Mouse (Mus musculus): ENCODE measurements around the gene Flvcr2.

Gene Flvcr2

GRCm38 (mm10) chr12:85795551-85795950 lies 49.2 kb downstream of the Flvcr2 start:
- no peak for DNase-seq (ENCODE audit: low spot score)

- no peak for DNase-seq (ENCODE audit: low spot score)
Measured at GRCm38 (mm10) chr12:85800031-85800430, 53.7 kb downstream of the Flvcr2 start.

GRCm38 (mm10) chr12:85809726-85810125 lies 63.4 kb downstream of the Flvcr2 start:
- DNase-seq (ENCODE audit: low spot score) = no peak

GRCm38 (mm10) chr12:85810959-85811358 lies 64.6 kb downstream of the Flvcr2 start:
- no peak for DNase-seq (ENCODE audit: low spot score)

GRCm38 (mm10) chr12:85811676-85812075 lies 65.3 kb downstream of the Flvcr2 start:
- DNase-seq (ENCODE audit: low spot score) = no peak

GRCm38 (mm10) chr12:85813599-85813998 lies 67.3 kb downstream of the Flvcr2 start:
- peak; percentile 20 for DNase-seq (ENCODE audit: low spot score)

GRCm38 (mm10) chr12:85822051-85822450 lies 75.7 kb downstream of the Flvcr2 start:
- no peak for DNase-seq (ENCODE audit: low spot score)

- peak; percentile 93 for DNase-seq (ENCODE audit: low spot score)
Measured at GRCm38 (mm10) chr12:85824438-85825264, 78.3 kb downstream of the Flvcr2 start, which contains the start of the genes Erg28 and Ttll5. Erg28 (minus strand) TSS chr12:85824550. Ttll5 (plus strand) TSS chr12:85824659.

GRCm38 (mm10) chr12:85825361-85825760 lies 79.0 kb downstream of the Flvcr2 start:
- DNase-seq (ENCODE audit: low spot score) = no peak

GRCm38 (mm10) chr12:85825822-85826221 lies 79.5 kb downstream of the Flvcr2 start:
- no peak for DNase-seq (ENCODE audit: low spot score)

GRCm38 (mm10) chr12:85828856-85829255 lies 82.5 kb downstream of the Flvcr2 start:
- no peak for DNase-seq (ENCODE audit: low spot score)

- no peak for DNase-seq (ENCODE audit: low spot score)
Measured at GRCm38 (mm10) chr12:85829866-85830265, 83.5 kb downstream of the Flvcr2 start.

- no peak for DNase-seq (ENCODE audit: low spot score)
Measured at GRCm38 (mm10) chr12:85830691-85831090, 84.4 kb downstream of the Flvcr2 start.

- no peak for DNase-seq (ENCODE audit: low spot score)
Measured at GRCm38 (mm10) chr12:85834543-85834942, 88.2 kb downstream of the Flvcr2 start.

- DNase-seq (ENCODE audit: low spot score) = no peak
Measured at GRCm38 (mm10) chr12:85837765-85838164, 91.4 kb downstream of the Flvcr2 start.

GRCm38 (mm10) chr12:85839371-85840000 lies 93.1 kb downstream of the Flvcr2 start:
- DNase-seq (ENCODE audit: low spot score) = no peak

GRCm38 (mm10) chr12:85848164-85848958 lies 102.0 kb downstream of the Flvcr2 start:
- peak; percentile 47 for DNase-seq (ENCODE audit: low spot score)

- no peak for DNase-seq (ENCODE audit: low spot score)
Measured at GRCm38 (mm10) chr12:85850661-85851060, 104.3 kb downstream of the Flvcr2 start.

- DNase-seq (ENCODE audit: low spot score) = no peak
Measured at GRCm38 (mm10) chr12:85853836-85854235, 107.5 kb downstream of the Flvcr2 start.

GRCm38 (mm10) chr12:85854271-85854670 lies 107.9 kb downstream of the Flvcr2 start:
- DNase-seq (ENCODE audit: low spot score) = peak; percentile 47

- DNase-seq (ENCODE audit: low spot score) = no peak
Measured at GRCm38 (mm10) chr12:85857300-85857699, 111.0 kb downstream of the Flvcr2 start.

- DNase-seq (ENCODE audit: low spot score) = no peak
Measured at GRCm38 (mm10) chr12:85859111-85859510, 112.8 kb downstream of the Flvcr2 start.

Measured in urinary bladder, postnatal 14 days (tissue).